Mouse (Mus musculus) ovary, adult 2 months (tissue): ENCODE measurements around the gene Nup37. TPM values are rescaled to one million over a fixed set of nuclear protein-coding genes. Genes with fewer than 3 reads are reported as not detected.

ENCODE experiments used
- polyA plus RNA-seq: library from polyadenylated mRNA; depleted of rRNA; stranded (reverse); fragments of >200 nt; gene quantifications from 2 replicates; pipeline ENCODE4 v1.2.3, GENCODE M21; 2012; rRNA removed

The Nup37 gene
- polyA plus RNA-seq = 1.8 and 4.3 TPM in 2 replicates

GRCm38 (mm10) chr10:88146707-88147477 is at the start of gene Nup37, which contains the start of gene Parpbp:
Gene Nup37, plus strand, starts transcription at chr10:88146992.
Gene Parpbp, minus strand, starts transcription at chr10:88146941.

GRCm38 (mm10) chr10:88200951-88201638 is 54.3 kb downstream of the Nup37 start, which contains the start of gene Washc3:
Gene Washc3, plus strand, starts transcription at chr10:88201093.

Other genes with a start within 250 kb of the Nup37 start
- not detected in 2 replicates for gene Pmch, start 55.9 kb upstream of the Nup37 start, polyA plus RNA-seq
- 0.38 and 0.63 TPM in 2 replicates for gene Parpbp, start 51 bp upstream of the Nup37 start, polyA plus RNA-seq
- 10.1 and 14.8 TPM in 2 replicates for gene Washc3, start 54.1 kb downstream of the Nup37 start, polyA plus RNA-seq
- 23.3 and 23.9 TPM in 2 replicates for gene Dram1, start 232.1 kb downstream of the Nup37 start, polyA plus RNA-seq
- gene Gnptab, start 232.1 kb downstream of the Nup37 start, polyA plus RNA-seq = 10.5 and 13.5 TPM in 2 replicates